Mouse (Mus musculus) neural tube, embryonic 13.5 days (tissue): ENCODE data around the gene Lurap1. TPM values are rescaled to one million over a fixed set of nuclear protein-coding genes. Genes with fewer than 3 reads are reported as not detected.

ENCODE experiments used
- ATAC-seq: fragments of 200-750 bp; cut with Nextera tagmentation; 2 replicates; pipeline ENCODE4 v1.8.0; 2017; ENCODE audit warnings: low read depth, mild to moderate bottlenecking, moderate TSS enrichment, moderate library complexity
- H3K27ac ChIP-seq: fragments of 300-500 bp; sonication (generic); replicated peaks from 2 replicates; pipeline ENCODE4 v1.5.1; 2015; ENCODE audit warnings: moderate library complexity, mild to moderate bottlenecking, inconsistent platforms
- H3K27me3 ChIP-seq: fragments of 300-500 bp; sonication (generic); 2 replicates; pipeline ENCODE4 v1.6.1; 2015; ENCODE audit warnings: mild to moderate bottlenecking, inconsistent platforms
- H3K36me3 ChIP-seq: fragments of 300-500 bp; sonication (generic); 2 replicates; pipeline ENCODE4 v1.6.1; 2015; ENCODE audit warnings: mild to moderate bottlenecking, inconsistent platforms
- H3K4me1 ChIP-seq: fragments of 300-500 bp; sonication (generic); replicated peaks from 2 replicates; pipeline ENCODE4 v1.6.1; 2015; ENCODE audit warnings: inconsistent platforms
- H3K4me2 ChIP-seq: fragments of 300-500 bp; sonication (generic); 2 replicates; pipeline ENCODE4 v1.6.1; 2015; ENCODE audit warnings: inconsistent platforms, mild to moderate bottlenecking, moderate library complexity
- H3K4me3 ChIP-seq: fragments of 300-500 bp; sonication (generic); 2 replicates; pipeline ENCODE4 v1.5.1; 2015; ENCODE audit warnings: mild to moderate bottlenecking, inconsistent platforms
- H3K9ac ChIP-seq: fragments of 300-500 bp; sonication (generic); 2 replicates; pipeline ENCODE4 v1.6.1; 2015; ENCODE audit warnings: moderate library complexity, mild to moderate bottlenecking, inconsistent platforms
- H3K9me3 ChIP-seq: fragments of 300-500 bp; sonication (generic); 2 replicates; pipeline ENCODE4 v1.6.1; 2016; ENCODE audit warnings: inconsistent platforms
- WGBS: fragments of 180-500 bp; shearing (Covaris S2); methylation state at CpG from one replicate; pipeline ENCODE4 v1.1.7; 2015; 5-methylcytosine and 5-hydroxymethylcytosine counted together
- polyA plus RNA-seq: library from polyadenylated mRNA; unstranded; fragments of >200 nt; fragmentation: Nextera tagmentation; extraction: Ambion mirVana; gene quantifications from 2 replicates; pipeline ENCODE4 v1.2.1, GENCODE M21; 2015

The Lurap1 gene
- polyA plus RNA-seq, 1 experiment from 2014 or later = 2.0 TPM

DNA sequence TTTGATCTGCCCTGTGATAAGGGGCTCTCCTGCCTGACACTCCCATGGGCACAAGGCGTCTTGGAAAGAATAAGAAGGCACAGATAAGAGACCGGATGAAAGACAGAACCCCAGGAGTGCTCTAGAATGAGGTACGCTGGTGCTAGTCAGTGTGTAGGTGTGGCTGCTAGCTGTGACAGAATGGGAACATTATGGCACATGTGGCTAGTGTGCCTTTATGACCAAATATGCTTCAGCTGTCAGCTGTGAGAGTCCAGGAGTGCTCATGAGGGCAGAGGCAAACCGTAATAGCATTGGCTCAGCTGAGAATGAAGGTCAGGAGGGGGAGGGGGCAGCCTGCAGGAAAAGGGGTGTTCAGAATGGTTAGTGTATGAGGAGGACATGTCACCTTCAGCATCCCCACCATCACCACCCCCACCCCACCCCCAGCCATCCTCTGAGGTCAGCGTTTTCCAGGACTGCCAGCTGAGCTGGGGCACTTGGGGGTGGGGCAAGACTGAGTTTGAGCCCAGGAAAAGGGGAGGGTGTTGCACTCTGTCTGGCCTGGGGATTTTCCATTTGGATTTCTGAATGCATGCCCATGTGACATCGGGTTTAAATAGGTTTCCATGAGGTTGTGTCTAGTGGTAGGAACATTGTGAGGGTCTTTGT lies 23.5 kb upstream of the Lurap1 start:
- Histone ChIP-seq H3K9me3 (no peaks in the 10 kb centered on the region), H3K27ac (peak overlapping the region; percentile 13; the same call in 1 of the 2 replicates), H3K4me1 (peaks cover 28% of the 10 kb centered on the region), H3K27me3 (no peaks in the 10 kb centered on the region), H3K9ac (no peak overlapping the region), H3K36me3 (no peaks in the 10 kb centered on the region), H3K4me2 (no peak overlapping the region), H3K4me3 (no peak overlapping the region)
- 59% methylated on average over 6 of the region's 6 CpGs for WGBS
- ATAC-seq = no peak

GRCm38 (mm10) chr4:116173752-116174151 lies 22.6 kb upstream of the Lurap1 start:
- no peaks in the 10 kb centered on the region for H3K36me3 ChIP-seq
- no peaks in the 10 kb centered on the region for H3K9me3 ChIP-seq
- WGBS = 89% methylated on average over 4 of the region's 4 CpGs
- ATAC-seq = no peak
- no peak overlapping the region for H3K27ac ChIP-seq
- H3K4me3 ChIP-seq = no peak overlapping the region
- H3K27me3 ChIP-seq = no peaks in the 10 kb centered on the region
- no peak overlapping the region for H3K4me2 ChIP-seq
- peaks cover 28% of the 10 kb centered on the region for H3K4me1 ChIP-seq
- no peak overlapping the region for H3K9ac ChIP-seq

DNA sequence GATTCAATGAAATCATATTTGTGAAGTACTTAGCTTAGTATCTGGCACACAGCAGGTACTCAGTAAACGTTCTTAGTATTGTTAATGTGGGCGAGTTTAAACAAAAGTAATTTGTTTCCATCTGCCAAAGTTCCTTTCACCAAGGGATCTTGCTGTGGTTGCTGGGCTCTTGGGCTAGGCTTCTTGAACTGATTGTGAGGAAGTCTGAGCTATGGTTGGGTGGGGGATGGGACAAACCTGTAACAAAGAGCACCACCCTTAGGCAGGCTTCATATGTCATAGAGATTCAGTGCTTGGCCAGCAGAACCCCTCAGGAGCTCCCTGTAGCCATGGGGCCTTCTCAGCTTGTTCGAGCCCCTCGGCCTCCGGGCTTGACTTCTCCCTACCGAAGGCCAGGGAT lies 21.9 kb upstream of the Lurap1 start, which contains the start of the genes 1700042G07Rik and Gm49337:
TSS of gene 1700042G07Rik (plus strand) at position 301 of the 400 bp plus-strand sequence.
TSS of gene Gm49337 (plus strand) at position 313 of the 400 bp plus-strand sequence.
- Histone ChIP-seq H3K4me1 (peaks cover 28% of the 10 kb centered on the region), H3K4me3 (no peak within 1 kb of the TSS), H3K4me2 (no peak within 1 kb of the TSS), H3K27ac (peak within 1 kb of the TSS; percentile 13; the same call in 1 of the 2 replicates), H3K36me3 (no peaks in the 10 kb centered on the region), H3K9me3 (no peaks in the 10 kb centered on the region), H3K27me3 (no peaks in the 10 kb centered on the region), H3K9ac (no peak within 1 kb of the TSS)
- 82% methylated on average over 6 of the region's 6 CpGs for WGBS
- no peak for ATAC-seq

DNA sequence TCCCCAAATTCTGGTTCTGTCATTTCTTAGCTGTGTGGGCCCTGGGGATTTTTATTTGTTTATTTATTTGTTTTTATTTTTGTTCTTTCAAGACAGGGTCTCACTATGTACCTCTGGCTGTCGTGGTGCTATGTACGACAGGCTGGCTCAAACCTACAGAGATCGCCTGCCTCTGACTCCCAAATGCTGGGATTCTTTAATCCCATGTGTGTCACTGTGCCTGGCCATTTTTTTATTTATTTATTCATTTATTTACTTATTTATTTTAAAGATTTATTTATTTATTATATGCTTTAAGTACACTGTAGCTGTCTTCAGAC lies 18.2 kb upstream of the Lurap1 start:
- Histone ChIP-seq H3K36me3 (no peaks in the 10 kb centered on the region), H3K4me1 (peaks cover 1% of the 10 kb centered on the region), H3K27ac (no peak overlapping the region), H3K9me3 (no peaks in the 10 kb centered on the region), H3K9ac (no peak overlapping the region), H3K4me3 (no peak overlapping the region), H3K27me3 (no peaks in the 10 kb centered on the region), H3K4me2 (no peak overlapping the region)
- 71% methylated on average over 3 of the region's 3 CpGs for WGBS
- peak; percentile 33; the same call in 1 of the 2 replicates for ATAC-seq

DNA sequence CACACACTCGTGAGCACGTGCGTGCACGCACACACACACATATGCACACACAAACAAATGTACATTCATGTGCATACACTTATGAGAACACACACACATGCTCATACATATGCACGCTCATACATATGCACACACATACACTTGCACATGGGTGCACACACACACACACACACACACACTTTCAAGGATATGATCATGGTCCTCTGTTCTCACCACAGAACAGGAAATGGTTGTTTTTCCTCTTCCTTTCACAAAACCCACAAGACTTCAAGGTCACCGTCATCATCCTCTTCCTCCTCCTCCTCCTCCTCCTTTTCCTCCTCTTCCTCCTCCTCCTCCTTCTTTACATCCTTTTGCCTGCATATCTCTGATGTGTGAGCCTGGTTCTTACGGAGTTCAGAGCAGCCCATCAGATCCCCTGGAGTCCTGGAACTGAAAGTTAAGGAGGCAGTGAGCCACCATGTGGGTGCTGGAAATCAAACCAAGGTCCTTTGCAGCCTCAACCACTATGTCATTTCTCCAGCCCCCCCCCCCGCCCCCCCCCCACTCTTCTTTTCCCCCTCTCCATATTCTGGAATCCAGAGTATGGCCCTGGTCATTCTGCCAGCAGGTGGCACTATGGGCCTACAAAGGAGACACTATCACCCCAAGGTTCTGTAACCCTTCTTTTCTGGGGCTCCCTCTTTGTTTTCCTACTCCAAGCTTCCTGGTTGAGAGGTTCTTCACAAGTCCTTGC lies 17.6 kb upstream of the Lurap1 start:
- peak; percentile 83 for ATAC-seq
- Histone ChIP-seq H3K27me3 (no peaks in the 10 kb centered on the region), H3K27ac (no peak overlapping the region), H3K9ac (no peak overlapping the region), H3K36me3 (no peaks in the 10 kb centered on the region), H3K9me3 (no peaks in the 10 kb centered on the region), H3K4me1 (no peaks in the 10 kb centered on the region), H3K4me3 (no peak overlapping the region), H3K4me2 (no peak overlapping the region)
- WGBS = 84% methylated on average over 7 of the region's 8 CpGs

DNA sequence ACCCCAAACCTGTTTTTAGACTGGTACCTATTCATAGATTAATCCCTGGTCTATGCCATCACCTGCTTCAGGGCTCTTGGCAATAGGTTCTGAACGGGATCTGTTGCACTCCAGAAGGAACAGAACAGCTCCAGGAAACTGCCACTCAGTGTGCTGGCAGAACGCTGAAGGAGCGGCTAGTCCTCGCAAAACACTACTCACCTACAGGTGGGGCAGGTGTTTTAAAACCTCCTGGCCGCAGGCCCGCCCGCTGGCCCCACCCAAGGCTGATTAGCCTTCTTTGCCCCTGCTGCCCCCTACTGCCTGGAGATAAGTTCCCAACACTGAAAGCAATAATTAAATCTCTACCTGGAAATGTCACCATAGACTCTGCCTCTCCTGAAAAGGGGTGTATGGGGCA lies 16.3 kb upstream of the Lurap1 start, which contains the start of gene Tspan1:
TSS of gene Tspan1 (minus strand) at position 198 of the 400 bp plus-strand sequence.
- Histone ChIP-seq H3K9ac (no peak within 1 kb of the TSS), H3K27me3 (no peaks in the 10 kb centered on the region), H3K9me3 (no peaks in the 10 kb centered on the region), H3K36me3 (no peaks in the 10 kb centered on the region), H3K4me1 (no peaks in the 10 kb centered on the region), H3K27ac (no peak within 1 kb of the TSS), H3K4me2 (no peak within 1 kb of the TSS), H3K4me3 (no peak within 1 kb of the TSS)
- 33% methylated on average over 7 of the region's 7 CpGs for WGBS
- ATAC-seq = no peak

DNA sequence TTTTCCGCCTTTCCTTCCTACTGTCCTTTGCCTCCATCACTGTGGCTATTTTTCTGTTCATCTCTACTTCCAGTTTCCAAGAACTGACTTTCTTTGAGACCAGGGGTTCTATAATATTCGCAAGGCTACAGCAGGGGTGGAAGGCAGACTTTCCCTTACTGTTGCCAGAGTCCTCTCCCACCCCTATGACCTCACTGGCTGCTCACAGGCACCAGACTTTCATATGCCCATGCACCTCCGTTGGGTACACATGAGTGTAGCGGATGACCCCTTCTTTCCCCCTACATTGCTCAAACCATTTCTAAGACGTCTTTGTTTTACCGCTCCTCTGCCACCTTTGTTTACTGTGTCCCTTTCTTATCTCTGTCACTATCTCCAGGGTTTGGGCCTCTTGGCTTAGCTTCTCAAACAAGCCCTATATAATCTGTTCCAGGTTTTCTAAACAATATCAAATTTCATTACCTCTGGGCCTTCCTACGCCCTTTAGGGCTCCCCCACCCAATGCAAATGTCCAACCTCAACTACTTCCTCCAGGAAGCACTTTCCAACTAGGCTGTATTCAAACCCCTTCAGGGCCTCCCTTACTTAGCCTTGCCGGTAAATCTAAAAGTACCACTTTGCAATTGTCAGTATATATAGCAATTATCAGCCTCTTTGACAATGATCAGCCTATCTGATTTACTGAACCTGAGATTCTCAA lies 14.7 kb upstream of the Lurap1 start:
- H3K9ac ChIP-seq = no peak overlapping the region
- 0 out of 2 replicates have a peak, but pooled peaks cover 5% of the 10 kb centered on the region for H3K36me3 ChIP-seq
- no peaks in the 10 kb centered on the region for H3K9me3 ChIP-seq
- ATAC-seq = no peak
- 77% methylated on average over 8 of the region's 8 CpGs for WGBS
- H3K4me2 ChIP-seq = no peak overlapping the region
- no peak overlapping the region for H3K27ac ChIP-seq
- H3K4me3 ChIP-seq = no peak overlapping the region
- no peaks in the 10 kb centered on the region for H3K4me1 ChIP-seq
- H3K27me3 ChIP-seq = no peaks in the 10 kb centered on the region

DNA sequence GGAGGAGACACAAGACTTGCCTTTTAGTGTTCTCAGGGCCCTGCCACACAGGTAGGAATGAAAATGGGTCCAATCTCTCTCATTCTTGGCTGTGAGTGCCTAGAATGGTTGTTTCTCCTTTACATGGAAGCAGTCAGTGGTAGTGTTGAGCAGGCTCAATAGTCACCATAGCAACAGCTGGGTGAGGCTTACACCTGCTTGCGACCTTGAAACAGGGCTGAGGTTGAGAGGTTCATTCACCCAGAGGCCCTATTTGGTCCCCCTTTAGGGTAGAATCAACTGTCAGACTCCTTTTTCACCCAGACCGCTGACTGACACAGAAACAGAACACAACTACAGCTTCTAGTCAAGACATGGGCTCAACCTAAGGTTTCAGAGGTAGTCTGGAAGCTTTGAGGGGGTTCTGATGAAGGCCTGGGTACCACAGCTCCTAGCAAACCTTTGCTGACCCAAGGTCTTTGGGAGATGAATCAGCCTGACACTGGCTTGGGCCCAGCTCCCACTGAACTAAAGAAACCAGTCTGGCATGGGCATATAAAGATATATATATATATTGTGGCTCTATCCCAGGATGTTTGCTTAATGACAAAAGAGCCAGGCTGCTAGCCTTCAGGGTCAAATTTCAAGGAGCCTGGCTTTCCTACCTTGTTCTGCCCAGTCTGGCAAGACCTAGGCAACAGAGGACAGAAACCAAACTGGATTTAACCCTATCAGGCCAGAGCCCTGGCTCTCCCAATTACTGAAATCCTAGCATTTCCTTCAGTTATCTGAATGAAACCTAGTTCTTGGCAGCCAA lies 13.8 kb upstream of the Lurap1 start:
- no peaks in the 10 kb centered on the region for H3K27me3 ChIP-seq
- no peak overlapping the region for H3K4me3 ChIP-seq
- WGBS = 79% methylated on average over 2 of the region's 2 CpGs
- no peak overlapping the region for H3K27ac ChIP-seq
- no peaks in the 10 kb centered on the region for H3K9me3 ChIP-seq
- H3K36me3 ChIP-seq = 0 out of 2 replicates have a peak, but pooled peaks cover 9% of the 10 kb centered on the region
- H3K9ac ChIP-seq = no peak overlapping the region
- no peak for ATAC-seq
- H3K4me1 ChIP-seq = no peaks in the 10 kb centered on the region
- H3K4me2 ChIP-seq = no peak overlapping the region

GRCm38 (mm10) chr4:116162142-116162541 lies 11.0 kb upstream of the Lurap1 start:
- H3K9ac ChIP-seq = no peak overlapping the region
- no peak overlapping the region for H3K27ac ChIP-seq
- WGBS = 83% methylated on average over 4 of the region's 4 CpGs
- no peaks in the 10 kb centered on the region for H3K4me1 ChIP-seq
- H3K27me3 ChIP-seq = no peaks in the 10 kb centered on the region
- peaks cover 35% of the 10 kb centered on the region for H3K36me3 ChIP-seq
- no peak overlapping the region for H3K4me2 ChIP-seq
- H3K9me3 ChIP-seq = no peaks in the 10 kb centered on the region
- no peak for ATAC-seq
- no peak overlapping the region for H3K4me3 ChIP-seq

DNA sequence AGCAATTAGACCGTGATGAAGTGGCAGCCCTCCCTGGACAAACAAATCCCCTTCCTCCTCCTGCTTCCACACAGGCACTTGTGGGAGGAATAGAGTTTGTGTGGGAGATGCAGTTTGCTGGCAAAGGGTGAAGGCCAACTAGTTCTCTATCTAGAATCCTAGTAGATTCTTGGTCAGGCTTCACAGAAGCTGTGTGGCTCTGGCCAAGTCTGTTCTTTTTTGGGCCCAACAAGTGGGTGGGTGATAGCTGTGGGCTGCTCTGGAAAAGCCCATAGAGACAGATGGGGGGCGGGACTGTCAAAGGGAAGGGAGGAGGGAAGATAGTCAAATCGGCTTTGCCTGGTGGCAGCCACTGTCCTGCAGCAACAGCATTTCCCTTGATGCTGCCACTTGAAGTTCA lies 9.6 kb upstream of the Lurap1 start:
- Histone ChIP-seq H3K4me1 (no peaks in the 10 kb centered on the region), H3K4me2 (no peak overlapping the region), H3K36me3 (peaks cover 48% of the 10 kb centered on the region), H3K27me3 (no peaks in the 10 kb centered on the region), H3K9ac (no peak overlapping the region), H3K27ac (no peak overlapping the region), H3K4me3 (no peak overlapping the region), H3K9me3 (no peaks in the 10 kb centered on the region)
- 81% methylated on average over 3 of the region's 3 CpGs for WGBS
- ATAC-seq = no peak

DNA sequence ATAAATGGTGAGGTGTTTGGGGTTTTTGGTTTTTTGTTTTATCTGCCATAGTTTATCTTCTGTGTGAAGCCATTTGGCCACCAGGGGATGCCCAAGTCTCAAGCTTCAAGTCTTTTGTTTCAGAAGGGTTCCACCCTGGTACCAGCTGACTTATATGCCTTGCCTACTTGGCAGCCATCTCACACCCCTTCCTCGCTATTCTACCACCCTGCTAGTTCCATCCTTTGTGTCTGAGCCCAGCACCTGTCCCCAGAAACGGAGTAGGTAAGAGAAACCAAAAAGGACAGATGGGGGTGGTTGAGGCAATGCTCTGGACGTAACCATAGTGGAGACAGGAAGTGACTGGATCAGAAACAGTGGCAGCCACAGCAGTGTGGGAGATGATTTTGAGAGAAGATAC lies 8.8 kb upstream of the Lurap1 start:
- 71% methylated on average over 3 of the region's 3 CpGs for WGBS
- H3K27ac ChIP-seq = no peak overlapping the region
- H3K4me2 ChIP-seq = no peak overlapping the region

More for the DNA sequence above, 8.8 kb upstream of the Lurap1 start:
- Histone ChIP-seq H3K9me3 (no peaks in the 10 kb centered on the region), H3K27me3 (no peaks in the 10 kb centered on the region), H3K4me1 (no peaks in the 10 kb centered on the region), H3K36me3 (peaks cover 57% of the 10 kb centered on the region), H3K4me3 (no peak overlapping the region), H3K9ac (no peak overlapping the region)
- no peak for ATAC-seq
